Mouse (Mus musculus) thymus, adult 2 months (tissue): Measurements from ENCODE around the gene Hnf4a. TPM values are rescaled to one million over a fixed set of nuclear protein-coding genes. Genes with fewer than 3 reads are reported as not detected.

Experiments used
- DNase-seq: peaks from one replicate; pipeline ENCODE4 v3.0.0; 2021
- H3K27ac ChIP-seq: fragments of 200-500 bp; 2 replicates; pipeline ENCODE4 v1.5.1; 2012; ENCODE audit warnings: low read length, control low read depth; ENCODE audit not compliant: control insufficient read depth, insufficient read depth
- H3K27me3 ChIP-seq: fragments of 200-500 bp; 2 replicates; pipeline ENCODE4 v1.6.1; 2012; ENCODE audit warnings: mild to moderate bottlenecking, low read length, moderate library complexity, mixed read lengths; ENCODE audit not compliant: control insufficient read depth, insufficient read depth
- H3K36me3 ChIP-seq: fragments of 200-500 bp; 2 replicates; pipeline ENCODE4 v1.6.1; 2012; ENCODE audit warnings: mild to moderate bottlenecking, low read length, moderate library complexity; ENCODE audit not compliant: control insufficient read depth, insufficient read depth
- H3K4me1 ChIP-seq: fragments of 200-500 bp; replicated peaks from 2 replicates; pipeline ENCODE4 v1.6.1; 2012; ENCODE audit warnings: low read length; ENCODE audit not compliant: control insufficient read depth, insufficient read depth
- H3K4me3 ChIP-seq: fragments of 200-500 bp; 2 replicates; pipeline ENCODE4 v1.5.1; 2012; ENCODE audit warnings: mild to moderate bottlenecking, low read length, control low read depth, moderate library complexity; ENCODE audit not compliant: control insufficient read depth, insufficient read depth
- CTCF ChIP-seq: fragments of 200-500 bp; IDR thresholded peaks from 2 replicates; pipeline ENCODE4 v1.5.1; 2012; ENCODE audit warnings: mild to moderate bottlenecking, control low read depth, low read length, moderate library complexity, borderline replicate concordance; ENCODE audit not compliant: control insufficient read depth, poor library complexity, insufficient read depth; ENCODE audit errors: extremely low read depth
- POLR2A ChIP-seq: fragments of 200-500 bp; IDR thresholded peaks from 2 replicates; pipeline ENCODE4 v1.6.1; 2012; ENCODE audit warnings: mild to moderate bottlenecking, low read length, control low read depth, moderate library complexity; ENCODE audit not compliant: control insufficient read depth, poor library complexity, insufficient read depth; ENCODE audit errors: extremely low read depth
- WGBS: fragments of 180-500 bp; shearing (Covaris S2); methylation state at CpG from one replicate; pipeline ENCODE4 v1.1.7; 2018; 5-methylcytosine and 5-hydroxymethylcytosine counted together
- polyA plus RNA-seq: library from polyadenylated mRNA; depleted of rRNA; stranded (reverse); fragments of >200 nt; gene quantifications from 2 replicates; pipeline ENCODE4 v1.2.3, GENCODE M21; 2012

The Hnf4a gene
- polyA plus RNA-seq, 1 experiment = 0.44 TPM

DNA sequence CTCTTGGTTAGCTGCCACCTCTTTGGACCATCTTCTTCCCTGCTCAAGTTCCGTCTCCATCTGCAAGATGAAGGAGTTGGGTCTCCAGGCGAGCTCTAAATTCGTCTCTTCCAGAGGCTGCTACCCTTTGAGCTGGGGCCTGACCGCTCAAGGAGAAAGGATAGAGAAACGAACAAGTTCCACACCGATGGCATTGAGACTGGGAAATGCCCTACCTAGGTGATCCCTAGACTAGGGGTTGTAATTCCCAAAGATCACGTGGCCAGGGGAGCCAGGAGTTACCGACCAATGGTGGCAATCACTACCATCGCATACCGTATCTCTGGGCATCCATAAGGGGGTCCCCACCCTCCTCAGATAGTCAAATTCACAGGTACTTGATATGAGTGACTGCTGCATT lies 36.1 kb downstream of the Hnf4a start:
- no peak overlapping the region for H3K27ac ChIP-seq

DNA sequence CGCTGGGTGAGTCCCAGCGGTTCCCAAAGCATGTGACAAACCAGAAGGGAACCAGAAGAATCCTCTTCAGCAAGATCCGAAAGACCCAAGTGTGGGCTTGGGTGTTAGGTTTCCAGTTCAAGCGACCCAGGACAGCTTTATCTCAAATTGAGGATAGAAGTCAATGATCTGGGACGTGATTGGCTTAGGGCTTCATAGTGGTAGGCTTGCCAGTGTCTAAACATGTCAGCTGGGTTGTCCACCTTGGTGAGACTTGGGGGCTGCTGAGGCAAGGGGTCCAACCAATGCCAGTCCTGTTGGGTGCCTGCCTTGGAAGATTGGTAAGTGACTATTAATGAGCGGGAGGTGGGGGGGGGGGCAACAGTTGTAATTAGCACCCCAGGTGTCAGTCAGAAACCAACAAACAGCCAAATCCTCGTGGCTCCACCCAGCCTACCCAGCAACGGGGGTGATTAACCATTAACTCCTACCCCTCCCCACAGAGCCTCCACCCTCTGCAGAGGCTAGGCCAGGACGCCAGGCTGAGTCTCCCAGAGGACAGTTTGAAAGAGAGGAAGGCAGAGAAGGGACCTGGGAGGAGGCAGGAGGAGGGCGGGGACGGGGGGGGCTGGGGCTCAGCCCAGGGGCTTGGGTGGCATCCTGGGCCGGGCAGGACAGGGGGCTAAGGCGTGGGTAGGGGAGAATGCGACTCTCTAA lies 40.2 kb downstream of the Hnf4a start:
- no peak overlapping the region for H3K27ac ChIP-seq

More for the DNA sequence above, 36.1 kb downstream of the Hnf4a start:
- H3K4me1 ChIP-seq = no peaks in the 10 kb centered on the region
- no peaks in the 10 kb centered on the region for H3K36me3 ChIP-seq
- H3K4me3 ChIP-seq = no peak overlapping the region
- WGBS = 95% methylated on average over 10 of the region's 10 CpGs
- H3K27me3 ChIP-seq = no peaks in the 10 kb centered on the region
- TF ChIP-seq CTCF (no peak), POLR2A (no peak)
- DNase-seq = no peak

DNA sequence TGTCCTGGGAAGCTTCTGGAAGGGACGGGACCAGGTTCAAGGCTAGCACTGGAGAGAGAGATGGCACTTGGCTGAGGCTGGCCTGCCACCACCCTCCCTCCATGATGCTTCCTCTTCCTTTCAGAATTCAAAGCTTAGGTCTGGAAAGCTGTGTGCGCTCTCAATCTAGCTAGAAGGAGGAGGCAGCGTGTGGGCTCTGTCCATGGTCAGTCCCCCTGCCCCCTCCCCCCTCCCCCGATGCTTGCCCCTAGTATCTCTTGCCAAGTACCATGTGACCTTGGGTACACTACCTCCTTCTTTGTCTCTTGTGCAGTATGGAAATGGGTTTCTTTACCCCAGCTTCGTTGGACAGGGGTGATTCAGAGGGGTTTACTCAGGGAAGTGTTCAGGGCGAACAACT lies 42.2 kb downstream of the Hnf4a start:
- WGBS = 83% methylated on average over 6 of the region's 6 CpGs
- Histone ChIP-seq H3K27me3 (no peaks in the 10 kb centered on the region), H3K4me3 (no peak overlapping the region), H3K4me1 (peaks cover 6% of the 10 kb centered on the region), H3K27ac (no peak overlapping the region), H3K36me3 (no peaks in the 10 kb centered on the region)
- no peak for DNase-seq
- TF ChIP-seq POLR2A (no peak), CTCF (no peak)

More for the DNA sequence above, 40.2 kb downstream of the Hnf4a start:
- Histone ChIP-seq H3K4me3 (no peak overlapping the region), H3K27me3 (no peaks in the 10 kb centered on the region), H3K36me3 (no peaks in the 10 kb centered on the region), H3K4me1 (0 out of 2 replicates have a peak, but pooled peaks cover 4% of the 10 kb centered on the region)
- DNase-seq = no peak
- 92% methylated on average over 14 of the region's 14 CpGs for WGBS
- TF ChIP-seq CTCF (no peak), POLR2A (no peak)

DNA sequence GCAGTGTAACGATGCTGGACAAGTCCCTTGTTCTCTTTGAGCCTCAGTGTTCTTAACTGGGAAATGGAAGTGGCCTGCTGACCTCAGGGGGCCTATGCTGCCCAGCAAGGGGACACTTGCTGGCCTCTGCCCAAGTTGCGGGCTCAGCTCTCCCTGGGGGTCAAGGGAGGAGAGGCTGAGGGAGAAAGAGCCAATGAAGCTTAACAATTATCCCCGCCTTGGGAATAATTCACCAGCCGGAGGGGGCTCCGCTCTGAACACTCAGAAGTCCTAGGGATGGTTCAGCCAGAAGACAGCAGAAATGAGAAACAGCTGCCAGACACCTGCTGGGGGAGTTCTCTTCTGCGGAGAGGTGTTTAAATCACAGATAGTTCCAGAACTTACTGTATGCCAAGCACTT lies 43.2 kb downstream of the Hnf4a start:
- Histone ChIP-seq H3K27ac (no peak overlapping the region), H3K36me3 (no peaks in the 10 kb centered on the region), H3K4me1 (peaks cover 6% of the 10 kb centered on the region), H3K4me3 (no peak overlapping the region), H3K27me3 (no peaks in the 10 kb centered on the region)
- no peak for DNase-seq
- TF ChIP-seq POLR2A (no peak), CTCF (no peak)
- WGBS = 92% methylated on average over 6 of the region's 6 CpGs

DNA sequence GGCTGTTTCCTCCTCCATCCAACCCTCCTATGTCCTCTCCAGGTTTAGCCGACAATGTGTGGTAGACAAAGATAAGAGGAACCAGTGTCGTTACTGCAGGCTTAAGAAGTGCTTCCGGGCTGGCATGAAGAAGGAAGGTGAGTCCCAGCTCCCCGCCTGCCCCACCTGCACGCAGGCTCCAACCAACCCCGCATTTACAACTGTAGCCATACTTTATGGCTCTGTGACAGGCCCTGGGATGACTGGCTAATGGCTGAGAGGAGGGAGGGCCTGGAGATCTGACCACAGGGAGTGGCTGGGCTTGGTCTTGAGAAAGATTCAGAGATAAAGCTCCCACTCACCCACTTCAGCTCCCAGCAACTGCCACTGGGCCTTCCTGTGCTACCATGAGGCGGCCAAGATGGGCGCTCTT lies 45.9 kb downstream of the Hnf4a start:
- WGBS = 31% methylated on average over 8 of the region's 8 CpGs
- no peak overlapping the region for H3K4me3 ChIP-seq
- TF ChIP-seq POLR2A (no peak), CTCF (no peak)
- H3K36me3 ChIP-seq = no peaks in the 10 kb centered on the region
- no peak overlapping the region for H3K27ac ChIP-seq
- no peaks in the 10 kb centered on the region for H3K27me3 ChIP-seq
- peaks cover 6% of the 10 kb centered on the region for H3K4me1 ChIP-seq
- DNase-seq = no peak

DNA sequence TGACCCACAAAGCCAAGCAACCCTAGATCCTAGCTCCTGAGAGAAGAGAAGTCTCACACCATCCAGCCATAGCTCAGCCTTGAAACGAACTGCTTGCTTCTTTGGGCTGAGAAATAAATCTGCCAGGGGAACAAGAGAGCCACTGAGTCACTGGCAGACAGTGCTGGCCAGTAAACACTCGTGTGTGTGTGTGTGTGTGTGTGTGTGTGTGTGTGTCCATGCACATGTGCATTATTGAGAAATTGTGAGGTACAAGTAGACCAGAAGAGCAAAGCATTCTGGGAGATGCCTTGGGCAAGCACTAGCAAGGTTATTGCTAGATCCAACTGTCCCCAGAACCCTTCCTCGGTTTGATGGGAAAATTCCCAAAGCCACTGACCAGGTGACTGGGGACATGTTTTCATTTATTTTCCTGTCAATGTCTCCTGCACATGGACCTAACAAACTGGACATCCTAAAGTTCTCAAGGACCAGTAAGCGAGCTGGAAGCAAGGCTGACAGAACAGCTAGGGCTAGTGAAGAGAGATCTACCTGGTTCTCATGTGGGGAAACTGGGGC lies 47.9 kb downstream of the Hnf4a start:
- H3K27me3 ChIP-seq = no peaks in the 10 kb centered on the region
- H3K4me3 ChIP-seq = no peak overlapping the region
- no peak for DNase-seq

More for the DNA sequence above, 47.9 kb downstream of the Hnf4a start:
- no peak for TF ChIP-seq POLR2A
- TF ChIP-seq CTCF = no peak
- no peaks in the 10 kb centered on the region for H3K36me3 ChIP-seq
- H3K4me1 ChIP-seq = peaks cover 6% of the 10 kb centered on the region
- no peak overlapping the region for H3K27ac ChIP-seq
- WGBS = 90% methylated on average over 4 of the region's 4 CpGs
